Mouse (Mus musculus) kidney, postnatal 36 days (tissue): ENCODE results near the gene Qrich2.
"Not testable (repeated sequence)": the region's sequence is repeated elsewhere in the genome, so short reads cannot be mapped to it uniquely, and the experiment has no call there.

ENCODE experiments used
- DNase-seq, 2 experiments: peaks; one replicate each; pipeline ENCODE4 v3.0.0; 2021 to 2022; ENCODE audit warnings: mixed read lengths in 2 of 2

The Qrich2 gene

DNA sequence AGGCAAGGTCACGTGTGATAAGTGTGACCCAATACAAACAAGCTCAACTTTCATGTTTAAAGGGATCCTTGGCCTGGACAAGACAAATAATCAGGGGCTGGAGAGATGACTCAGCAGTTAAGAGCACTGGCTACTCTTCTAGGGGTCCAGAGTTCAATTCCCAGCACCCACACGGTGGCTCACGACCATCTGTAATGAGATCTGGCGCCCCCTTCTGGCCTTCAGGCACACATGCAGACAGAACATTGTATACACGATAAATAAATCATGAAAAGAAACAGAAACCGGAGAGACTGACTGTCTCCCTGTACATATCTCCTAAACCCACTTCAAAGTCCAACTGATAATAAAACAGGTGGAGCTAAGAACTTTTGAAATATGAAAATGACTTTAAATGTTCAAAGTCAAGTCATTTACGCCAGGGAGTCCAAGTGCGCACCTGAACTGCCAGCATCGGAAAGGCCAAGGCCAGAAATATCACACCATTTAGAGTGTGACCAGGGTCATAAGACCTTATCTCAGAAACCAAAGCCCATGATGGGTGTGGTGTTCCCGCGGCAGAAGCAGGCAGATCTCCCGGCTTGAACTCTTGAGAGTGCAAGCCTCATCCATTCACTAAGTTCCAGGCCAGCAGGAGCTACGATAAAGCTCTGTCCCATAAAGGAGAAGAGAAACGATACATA lies 22.8 kb upstream of the Qrich2 start:
- DNase-seq: peak in 1 of 2 experiments; percentile 47

DNA sequence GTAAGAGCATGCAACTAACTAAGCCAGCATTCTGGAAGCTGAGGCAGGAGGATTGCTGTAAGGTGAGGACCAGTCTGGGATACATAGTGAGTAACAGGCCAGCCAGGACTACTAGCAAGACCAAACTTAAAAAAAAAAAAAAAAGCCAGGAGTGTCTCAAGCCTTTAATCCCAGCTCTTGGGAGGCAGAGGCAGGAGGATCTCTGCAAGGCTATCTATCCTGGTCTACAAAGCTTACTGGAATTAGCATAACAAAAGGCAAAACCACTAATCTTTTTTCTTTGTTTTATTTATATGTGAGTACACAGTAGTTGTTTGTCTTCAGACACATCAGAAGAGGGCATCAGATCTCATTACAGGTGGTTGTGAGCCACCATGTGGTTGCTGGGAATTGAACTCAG lies 22.2 kb upstream of the Qrich2 start:
- DNase-seq: no peak

DNA sequence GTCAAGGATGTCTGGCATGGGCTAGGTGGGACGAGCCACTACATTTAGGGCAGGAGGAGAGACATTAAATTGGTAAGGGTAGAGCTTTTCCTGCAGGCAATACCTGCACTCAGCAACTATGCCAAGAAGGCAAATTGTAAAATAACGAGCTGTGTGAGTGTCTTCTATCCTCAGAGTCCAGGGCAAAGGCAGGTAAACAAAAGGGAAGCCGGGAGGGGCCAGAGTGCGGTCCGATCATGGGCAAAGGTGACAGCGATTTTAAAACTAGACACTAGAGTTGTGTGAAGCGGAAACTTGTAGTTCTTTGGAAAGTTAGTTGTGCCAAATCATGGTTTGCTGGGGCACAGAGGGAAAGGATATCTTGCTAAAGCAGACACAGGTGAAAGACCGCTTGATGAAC lies 18.2 kb upstream of the Qrich2 start:
- DNase-seq: peak; percentile 32 to 49

DNA sequence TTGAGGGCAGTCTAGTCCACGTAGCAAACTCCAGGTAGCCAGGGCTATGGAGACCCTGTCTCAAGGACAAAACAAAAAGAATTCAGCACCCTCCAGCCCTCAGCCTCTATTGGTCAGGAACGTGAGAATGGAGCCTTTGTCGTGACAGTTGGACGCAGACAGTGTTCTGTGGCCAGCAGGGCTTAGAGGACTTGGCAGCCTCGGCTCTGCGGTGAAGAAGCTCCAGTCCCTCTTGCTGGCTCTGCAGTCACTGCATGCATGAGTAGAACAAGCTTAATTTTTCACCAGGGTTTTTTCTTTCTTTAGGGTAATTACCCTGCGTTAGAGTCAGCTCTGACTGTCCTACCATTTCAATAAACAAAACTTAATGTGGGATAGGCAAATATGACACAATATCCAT lies 15.7 kb upstream of the Qrich2 start:
- DNase-seq: peak; percentile 27 to 54

DNA sequence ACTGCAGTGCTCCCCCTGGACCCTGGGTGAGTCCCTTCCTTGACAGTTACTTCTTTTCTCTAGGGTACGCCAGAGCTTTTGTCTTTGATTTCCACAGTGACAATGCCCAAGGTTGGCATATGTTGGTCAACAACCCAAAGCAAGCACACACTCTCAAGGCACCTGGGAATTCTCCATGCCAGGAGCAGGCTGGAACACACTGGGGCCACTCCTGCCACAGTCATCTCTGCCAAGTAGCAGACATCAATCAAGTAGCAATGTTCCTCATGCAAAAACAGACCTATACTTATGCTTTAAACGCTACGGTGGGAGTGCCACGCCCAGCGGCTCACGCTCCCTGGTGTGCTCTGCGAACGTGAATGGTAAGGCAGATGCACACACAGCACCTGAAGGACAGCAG lies 14.9 kb upstream of the Qrich2 start:
- no peak for DNase-seq

DNA sequence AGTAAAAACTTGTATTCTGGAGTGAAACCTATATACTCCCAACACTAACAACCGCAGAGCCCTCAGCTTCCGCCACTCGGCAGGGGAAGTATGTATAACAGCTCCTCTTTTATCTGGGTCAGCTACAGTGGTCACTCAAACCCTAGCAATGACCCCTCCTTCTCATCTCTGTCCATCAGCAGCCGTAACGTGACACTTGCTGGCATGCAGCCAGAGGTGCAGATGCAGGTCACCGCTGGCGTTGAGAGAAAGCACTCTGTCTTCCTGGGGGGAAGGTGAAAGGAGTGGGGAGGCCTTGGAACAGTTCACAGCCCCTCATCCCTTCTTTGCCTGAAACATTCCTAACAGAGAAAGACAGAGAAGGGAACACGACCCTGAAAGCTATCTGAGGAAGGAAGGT lies 13.8 kb upstream of the Qrich2 start:
- peak; percentile 35 to 65 for DNase-seq

DNA sequence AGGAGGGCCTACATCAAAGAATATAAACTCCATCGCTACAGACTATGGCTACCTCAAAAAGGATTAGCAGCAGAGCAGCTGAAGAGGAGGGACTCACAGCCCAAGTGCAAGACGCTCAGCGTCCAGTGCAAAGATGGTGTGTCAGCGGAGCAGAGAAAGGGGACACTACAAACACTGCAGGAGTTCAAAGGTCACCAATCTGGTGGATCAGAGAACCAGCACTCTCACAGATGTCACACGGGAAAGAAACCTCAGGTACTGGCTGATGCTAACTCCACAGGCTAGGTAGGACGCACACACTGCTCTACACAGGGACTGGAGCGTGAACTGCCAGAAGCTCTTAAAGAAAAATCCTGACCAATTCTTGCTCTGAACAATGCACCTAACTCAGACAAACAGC lies 12.9 kb upstream of the Qrich2 start:
- DNase-seq: no peak

DNA sequence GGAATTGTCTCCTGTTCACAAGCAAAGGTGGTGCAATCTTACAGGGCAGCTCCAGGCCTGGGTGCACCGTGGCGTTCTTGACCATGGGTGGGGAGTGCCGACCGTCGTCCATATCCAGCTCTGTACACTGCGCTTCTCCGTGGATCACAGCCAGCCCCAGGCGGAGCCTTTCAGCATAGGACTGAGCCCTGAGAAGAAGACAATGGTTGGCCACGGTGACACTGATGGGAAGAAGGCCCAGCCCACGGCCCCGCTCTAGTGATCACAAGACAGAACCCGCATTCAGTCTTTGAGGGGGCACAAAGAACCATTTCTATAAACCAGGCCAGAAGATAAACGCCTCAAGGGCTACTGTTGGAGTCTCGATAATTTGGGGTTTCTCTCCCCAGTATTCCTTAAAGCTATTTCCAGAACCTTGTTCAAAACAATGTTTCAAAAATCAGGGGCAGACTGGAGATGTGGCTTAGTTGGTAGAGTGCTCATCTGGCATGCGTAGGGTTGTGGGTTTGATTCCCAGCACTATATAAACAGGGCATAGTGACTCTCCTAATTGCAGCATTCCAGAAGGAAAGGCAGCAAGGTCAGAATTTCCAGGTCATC lies 11.2 kb upstream of the Qrich2 start:
- DNase-seq: no peak

DNA sequence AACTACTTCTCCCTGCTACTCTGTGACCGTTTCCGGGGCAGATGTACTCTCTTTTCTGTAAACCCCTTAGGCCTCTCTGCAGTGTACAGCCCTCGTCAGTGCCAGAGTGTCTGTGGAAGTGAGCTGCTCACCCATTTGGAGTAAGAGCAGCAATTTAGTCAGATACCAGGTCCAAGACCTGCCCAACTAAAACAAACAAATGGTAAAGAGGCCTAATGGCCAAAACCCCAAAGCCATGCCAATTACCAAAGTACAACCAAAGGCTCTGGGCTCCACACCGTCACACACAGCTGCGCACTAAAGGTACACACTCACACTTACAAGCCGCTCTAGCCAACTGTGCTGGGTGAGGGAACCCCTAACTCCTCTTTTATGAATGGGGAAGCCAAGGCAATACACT lies 10.7 kb upstream of the Qrich2 start:
- DNase-seq: no peak

DNA sequence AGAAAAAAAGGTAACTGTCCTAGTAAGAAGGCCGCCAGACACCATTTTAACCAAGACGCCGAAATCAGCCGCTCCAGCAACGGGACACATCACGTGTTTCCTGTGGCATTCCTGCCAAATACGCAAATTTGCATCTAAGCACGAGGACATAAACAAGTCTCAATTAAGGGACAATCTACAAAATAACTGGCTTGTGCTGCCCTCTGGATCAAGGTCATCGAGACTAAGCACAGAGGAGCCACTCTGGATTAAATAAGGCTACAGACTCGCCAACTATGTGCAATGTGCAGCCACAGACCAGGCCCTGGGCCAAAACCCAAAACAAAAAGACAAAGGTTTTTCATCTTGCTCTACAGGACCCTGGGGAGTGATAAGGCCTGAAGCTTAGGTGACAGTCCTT lies 10.0 kb upstream of the Qrich2 start:
- DNase-seq: peak; percentile 55 to 71

DNA sequence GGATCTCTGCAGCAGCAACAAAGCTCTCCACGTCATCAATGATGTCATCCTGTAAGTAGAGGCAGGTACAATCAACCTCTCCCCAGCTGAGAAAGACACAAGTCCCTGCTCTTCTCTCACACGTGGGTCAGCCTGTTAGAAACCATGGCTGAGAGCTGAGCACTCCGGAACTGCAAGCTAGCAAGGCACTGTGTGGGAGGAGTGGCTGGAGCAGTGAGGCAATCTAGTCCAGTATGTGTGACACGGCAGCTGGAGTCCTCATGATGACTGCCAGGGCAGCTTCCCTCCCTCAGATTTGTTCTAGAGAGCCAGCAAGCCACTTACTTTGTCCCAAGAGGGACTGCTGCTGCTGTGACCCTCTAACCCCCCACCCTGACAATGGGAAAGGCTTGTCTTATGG lies 6.2 kb upstream of the Qrich2 start:
- peak in 1 of 2 experiments; percentile 35 for DNase-seq

DNA sequence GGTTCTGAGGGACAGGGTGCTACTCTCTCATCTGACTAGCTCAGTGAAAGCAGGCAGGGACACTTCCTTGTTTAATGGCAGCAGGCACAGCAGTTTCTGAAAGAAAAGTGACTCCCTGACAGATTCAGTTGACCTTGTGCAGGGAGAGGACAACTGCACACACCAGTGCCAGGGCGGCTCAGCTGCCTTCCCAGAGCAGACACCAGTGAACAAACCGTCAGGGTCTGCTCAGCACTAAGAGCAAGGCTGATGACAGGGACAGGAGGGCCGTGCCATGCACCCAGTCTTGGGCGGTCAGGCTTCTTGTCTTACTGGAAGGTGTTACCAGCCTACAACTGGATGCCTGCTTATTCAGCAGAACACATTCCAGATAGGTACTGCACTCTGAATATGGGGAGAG lies 4.9 kb upstream of the Qrich2 start:
- no peak for DNase-seq

DNA sequence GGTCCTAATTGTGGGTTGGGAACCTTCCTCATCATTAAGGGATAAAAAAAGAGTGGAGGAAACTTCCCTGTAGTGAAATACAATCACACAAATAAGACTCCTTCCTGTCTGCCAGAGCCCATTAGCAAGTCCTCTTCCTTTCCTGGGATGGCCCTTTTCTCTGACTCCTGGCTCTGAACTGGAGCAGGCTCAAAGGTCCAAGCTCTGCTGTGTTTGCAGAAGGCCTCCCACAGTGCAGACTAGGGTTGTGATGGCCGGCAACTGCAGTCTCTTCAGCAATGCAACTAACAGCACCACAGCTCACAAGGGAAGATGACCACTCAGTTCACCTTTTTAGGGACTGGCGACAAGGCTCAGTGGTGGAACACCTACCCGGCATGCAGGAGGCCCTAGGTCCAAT lies 4.2 kb upstream of the Qrich2 start:
- peak; percentile 64 to 65 for DNase-seq

DNA sequence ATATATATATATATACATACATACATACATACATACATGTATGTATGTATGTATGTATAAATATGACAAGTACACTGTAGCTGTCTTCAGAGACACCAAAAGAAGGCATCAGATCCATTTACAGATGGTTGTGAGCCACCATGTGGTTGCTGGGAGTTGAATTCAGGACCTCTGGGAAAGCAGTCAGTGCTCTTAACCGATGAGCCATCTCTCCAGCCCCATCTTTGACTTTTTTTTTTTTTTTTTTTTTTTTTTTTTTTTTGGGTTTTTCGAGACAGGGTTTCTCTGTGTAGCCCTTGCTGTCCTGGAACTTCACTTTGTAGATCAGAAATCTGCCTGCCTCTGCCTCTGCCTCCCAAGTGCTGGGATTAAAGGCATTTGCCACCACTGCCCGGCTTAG lies 2.3 kb upstream of the Qrich2 start:
- not testable (repeated sequence) for DNase-seq

DNA sequence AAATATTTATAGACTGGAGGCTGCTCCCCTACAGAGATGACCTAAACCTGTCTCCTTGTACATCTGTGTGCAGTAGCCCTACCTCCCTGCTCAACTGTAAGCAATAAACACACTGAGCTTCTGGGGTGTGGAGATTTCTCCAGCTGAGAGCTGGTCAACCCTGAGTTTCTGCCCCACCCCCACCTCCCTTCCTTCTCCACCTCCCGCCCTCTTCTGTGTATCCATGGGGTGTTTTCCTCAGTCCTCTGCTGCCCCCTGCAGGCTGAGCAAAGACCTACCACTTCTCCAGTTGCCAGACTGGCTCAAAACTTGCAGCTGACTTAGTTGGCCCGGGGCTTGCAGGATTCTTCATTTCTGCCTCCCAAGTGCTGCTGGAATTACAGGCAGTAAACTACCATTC lies 2.2 kb downstream of the Qrich2 start:
- DNase-seq: peak; percentile 77 to 91

DNA sequence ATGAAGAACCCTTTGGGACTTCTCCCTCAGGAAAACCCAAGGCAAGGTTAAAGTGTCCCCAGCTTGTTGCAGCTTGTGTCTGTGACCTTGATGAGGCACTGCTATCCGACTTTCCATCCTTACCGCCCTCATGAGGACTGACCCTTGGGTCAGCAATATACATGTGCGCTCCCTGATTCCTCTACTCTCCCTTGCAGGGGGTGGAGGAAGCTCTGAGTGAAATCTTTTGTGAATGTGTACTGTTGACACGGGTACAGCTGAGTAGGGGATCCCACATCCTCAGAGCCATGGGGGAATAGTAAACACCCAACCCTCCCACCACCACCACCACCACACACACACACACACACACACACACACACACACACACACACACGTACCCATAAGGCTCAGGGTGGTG lies 2.7 kb downstream of the Qrich2 start:
- DNase-seq: no peak

DNA sequence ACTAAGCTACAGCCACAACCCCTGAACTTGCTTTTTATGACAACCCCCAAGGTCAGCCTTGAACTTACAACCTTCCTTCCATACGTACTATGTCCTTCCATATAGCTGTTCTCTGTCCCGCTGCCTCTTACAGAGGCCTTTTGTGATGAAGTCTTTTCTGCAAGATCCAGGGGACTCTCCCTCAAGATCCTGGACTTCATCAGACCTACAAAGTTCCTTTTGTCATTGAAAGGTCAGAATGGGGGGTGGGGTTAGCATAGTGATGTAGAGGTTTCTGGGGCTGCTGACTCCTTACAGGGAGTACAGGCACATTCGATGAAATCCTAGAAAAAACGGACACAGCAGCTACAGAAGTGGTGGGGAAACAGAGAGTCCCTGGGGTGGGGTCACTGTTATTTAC lies 6.3 kb downstream of the Qrich2 start:
- no peak for DNase-seq

DNA sequence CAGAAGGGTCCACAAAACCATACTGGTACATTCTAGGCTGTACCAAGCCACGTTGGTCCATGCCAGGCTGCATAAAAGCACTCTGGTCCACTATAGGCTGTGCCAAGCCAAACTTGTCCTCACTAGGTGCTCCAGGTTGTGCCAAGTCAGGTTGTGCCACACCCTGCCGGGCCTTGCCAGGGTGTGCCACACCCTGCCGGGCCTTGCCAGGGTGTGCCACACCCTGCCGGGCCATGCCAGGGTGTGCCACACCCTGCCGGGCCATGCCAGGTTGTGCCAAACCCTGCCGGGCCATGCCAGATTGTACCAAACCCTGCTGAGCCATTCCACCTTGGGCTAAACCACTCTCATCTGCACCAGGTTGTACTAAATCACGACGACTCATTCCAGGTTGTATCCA lies 9.8 kb downstream of the Qrich2 start:
- no peak for DNase-seq

DNA sequence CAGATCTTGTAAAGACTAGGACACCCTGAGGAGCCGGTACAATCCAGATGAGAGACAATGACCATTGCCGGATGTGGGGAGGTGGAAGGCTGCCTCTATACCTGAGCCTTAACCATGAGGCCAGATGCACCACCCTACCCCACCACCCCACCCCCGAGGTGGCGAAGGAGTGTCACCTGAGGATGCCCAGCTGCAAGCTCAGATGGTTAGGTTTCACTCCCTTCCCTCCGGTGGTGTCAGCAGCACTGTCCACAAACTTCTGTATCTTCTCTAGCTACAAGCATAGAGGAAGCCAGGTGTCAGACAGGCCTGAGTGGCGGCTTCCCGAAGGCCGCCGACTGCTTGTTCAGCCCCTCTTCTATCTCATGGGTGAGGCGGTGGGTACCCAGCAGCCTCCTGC lies 12.2 kb downstream of the Qrich2 start:
- DNase-seq: no peak

DNA sequence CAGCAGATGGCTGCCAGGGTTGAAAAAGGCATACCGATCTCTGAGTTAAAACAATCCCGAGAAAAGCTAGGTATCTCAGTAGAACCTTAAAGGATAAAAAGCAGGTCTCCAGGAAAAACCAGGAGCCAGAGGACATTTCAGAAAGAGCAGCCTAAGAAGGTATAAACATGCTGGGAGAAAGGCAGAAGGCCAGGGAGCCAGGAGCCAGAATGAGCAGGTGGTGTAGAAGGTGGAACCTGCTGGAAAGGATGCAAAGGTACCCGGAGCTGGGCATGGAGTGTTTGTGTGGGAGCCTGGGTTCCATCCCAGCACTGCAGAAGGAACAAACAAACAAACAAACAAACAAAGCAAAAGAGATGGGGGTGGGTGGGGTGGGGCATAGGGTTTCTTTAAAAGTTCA lies 16.7 kb downstream of the Qrich2 start:
- no peak for DNase-seq

DNA sequence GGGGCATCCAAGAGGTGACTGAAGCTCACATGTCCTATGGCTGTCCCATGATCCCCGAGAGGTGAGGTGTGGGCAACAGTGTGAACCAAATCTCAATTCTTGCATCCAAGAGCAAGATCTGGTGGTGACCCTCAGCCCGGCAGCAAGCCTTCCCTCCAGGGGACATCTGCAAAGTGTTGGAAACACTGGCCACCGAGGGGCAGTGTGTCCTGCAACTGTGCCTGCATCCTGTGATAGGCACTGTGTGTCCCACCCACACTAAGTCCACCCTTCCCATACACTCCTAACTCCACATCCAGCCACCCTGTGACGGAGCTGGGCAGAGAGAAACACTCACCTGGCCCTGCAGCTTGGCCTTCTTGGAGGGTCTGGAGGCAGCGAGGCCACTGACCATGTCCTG lies 18.2 kb downstream of the Qrich2 start:
- no peak for DNase-seq

DNA sequence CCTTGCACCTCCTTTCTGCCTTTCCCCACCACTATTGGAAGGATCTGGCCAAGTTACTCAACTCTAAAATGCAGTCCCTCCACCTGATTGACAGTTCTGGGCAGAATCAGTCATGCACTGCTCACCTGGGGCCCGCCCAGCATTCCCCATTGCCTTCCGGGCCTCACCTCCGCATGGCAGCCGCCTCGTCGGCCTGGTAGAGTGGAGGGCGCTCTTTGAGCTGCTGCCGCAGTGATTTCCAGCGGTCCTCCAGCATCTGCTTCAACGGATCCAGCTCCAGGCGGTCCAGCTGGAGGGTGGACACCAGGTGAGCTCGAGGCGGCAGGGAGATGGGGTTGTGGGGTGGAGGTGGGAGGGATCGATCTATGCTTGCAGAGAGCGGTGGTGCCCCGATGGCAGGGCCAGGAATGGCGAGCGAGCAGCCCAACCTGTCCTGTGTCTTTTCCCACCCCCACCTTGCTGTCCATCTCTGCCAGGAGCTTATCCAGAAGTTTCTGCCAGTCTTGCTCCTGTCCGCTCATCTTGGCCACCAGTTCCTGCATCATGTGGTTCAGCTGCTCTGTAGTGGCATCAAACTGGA lies 19.6 kb downstream of the Qrich2 start:
- DNase-seq: no peak

DNA sequence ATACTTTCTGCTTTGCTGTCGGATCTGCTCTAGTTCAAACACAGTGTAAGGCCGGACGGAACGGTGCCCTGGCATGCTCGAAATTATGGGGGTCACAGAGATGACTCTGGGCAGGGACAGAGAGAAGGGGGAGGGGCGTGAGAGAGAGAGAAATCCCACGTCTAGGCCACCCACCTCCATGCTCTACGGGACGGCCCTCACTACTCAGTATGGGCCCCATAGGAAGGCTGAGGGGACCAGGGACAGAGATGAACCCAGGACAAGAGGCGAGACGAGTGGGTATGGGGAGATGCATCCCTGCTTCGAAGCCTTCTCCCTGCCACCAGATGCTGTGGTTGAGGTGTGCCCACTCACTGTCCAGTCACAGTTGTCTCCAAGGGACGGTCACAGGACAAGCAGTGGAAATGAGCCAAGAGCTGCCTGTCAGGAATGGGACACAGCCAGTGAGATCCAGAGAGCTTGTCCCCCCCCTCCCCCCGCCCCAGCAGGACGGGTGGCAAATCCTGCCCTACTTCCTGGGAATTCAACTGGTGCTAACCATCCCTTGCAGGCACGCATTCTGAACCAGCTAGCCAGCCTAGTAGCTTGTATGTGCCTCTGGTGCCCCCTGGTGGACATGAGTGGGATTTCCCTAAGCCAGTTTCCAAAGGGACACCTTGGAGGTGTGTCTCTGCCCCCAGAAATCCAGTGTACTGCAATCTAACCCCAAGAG lies 20.3 kb downstream of the Qrich2 start:
- DNase-seq: peak; percentile 92 to 97

DNA sequence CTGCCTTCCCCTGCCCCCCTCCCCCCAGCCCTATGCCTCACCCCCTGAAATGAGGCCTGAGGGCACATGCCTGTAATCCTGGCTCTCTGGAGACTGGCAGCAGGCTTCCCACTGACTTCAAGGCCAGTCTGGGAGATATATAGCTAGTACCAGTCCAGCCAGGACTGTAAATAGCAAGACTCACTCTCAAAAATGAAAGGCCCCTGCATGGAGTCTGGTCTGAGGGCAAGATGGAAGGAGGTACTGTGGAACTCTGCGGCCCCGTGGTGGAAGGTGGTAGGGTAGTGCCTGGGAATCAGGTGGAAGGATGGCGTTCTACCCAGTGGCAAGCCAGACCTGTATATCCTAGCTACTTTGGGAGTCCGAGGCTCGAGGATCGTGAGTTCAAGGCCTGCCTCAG lies 22.1 kb downstream of the Qrich2 start:
- DNase-seq: no peak
